Mouse (Mus musculus) testis, postnatal 10 days (tissue): ENCODE results near the gene Rpp38.

Source experiments
- DNase-seq: peaks from one replicate; pipeline ENCODE4 v3.0.0; 2021; ENCODE audit warnings: low spot score

The Rpp38 gene

DNA sequence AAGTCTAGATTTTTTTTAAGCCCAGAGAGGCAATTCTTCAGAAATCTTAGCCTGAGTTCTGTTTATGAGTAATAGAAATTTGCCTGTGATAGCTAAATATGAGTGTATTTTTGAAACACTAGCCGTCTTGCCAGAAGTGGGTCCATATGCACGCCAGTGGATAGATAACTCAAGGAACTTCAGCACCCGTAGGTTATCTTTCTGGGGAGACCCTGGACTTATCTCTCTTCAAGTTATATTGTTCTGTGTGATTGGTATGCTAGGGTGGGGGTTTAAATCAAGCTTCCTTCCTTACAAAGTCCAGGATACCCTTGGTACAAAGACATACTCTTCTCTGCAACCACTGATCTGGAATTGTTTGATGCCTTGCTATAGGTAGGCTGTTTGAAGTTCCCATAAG lies 46.7 kb downstream of the Rpp38 start:
- DNase-seq: no peak

GRCm38 (mm10) chr2:3285181-3285530 lies 47.3 kb downstream of the Rpp38 start:
- no peak for DNase-seq

DNA sequence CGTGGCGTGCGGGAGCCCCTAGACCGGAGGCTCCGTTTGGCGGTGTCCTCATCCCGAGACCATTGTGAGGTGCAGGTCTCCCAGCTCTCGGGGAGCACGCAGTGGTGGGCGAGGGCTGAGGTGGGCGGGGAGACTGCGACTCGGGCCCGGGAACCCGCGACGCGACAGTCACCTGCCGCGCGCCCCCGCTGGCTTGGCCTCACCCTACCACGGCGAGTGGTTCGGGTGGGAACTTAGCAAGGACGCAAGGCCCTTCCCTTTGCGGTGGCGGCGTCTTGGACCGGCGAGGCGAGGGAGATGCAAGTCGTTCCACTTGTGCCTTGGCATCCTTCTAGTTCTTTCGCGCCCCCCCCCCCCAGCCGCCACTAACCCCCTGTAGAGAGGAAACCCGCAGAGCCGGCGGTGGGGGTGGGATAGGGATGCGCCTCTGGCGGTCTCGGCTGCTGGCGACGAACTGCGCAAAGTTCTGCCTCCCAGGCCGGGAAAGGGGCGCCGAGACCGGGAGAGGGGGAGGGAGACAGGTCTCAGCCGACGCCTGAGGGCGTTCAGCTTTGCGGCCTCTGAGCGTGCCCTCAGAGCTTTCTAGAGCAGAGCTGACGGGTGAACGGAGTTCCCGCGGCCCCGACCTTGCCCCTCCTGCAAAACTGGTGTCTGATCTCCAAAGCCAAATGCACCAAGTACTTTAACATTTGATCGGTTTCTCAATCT lies 47.8 kb downstream of the Rpp38 start:
- DNase-seq: peak; percentile 79

GRCm38 (mm10) chr2:3283602-3284472 lies 48.6 kb downstream of the Rpp38 start, which contains the start of gene Nmt2:
TSS of gene Nmt2 (plus strand) at chr2:3284212.
- peak; percentile 99 for DNase-seq

DNA sequence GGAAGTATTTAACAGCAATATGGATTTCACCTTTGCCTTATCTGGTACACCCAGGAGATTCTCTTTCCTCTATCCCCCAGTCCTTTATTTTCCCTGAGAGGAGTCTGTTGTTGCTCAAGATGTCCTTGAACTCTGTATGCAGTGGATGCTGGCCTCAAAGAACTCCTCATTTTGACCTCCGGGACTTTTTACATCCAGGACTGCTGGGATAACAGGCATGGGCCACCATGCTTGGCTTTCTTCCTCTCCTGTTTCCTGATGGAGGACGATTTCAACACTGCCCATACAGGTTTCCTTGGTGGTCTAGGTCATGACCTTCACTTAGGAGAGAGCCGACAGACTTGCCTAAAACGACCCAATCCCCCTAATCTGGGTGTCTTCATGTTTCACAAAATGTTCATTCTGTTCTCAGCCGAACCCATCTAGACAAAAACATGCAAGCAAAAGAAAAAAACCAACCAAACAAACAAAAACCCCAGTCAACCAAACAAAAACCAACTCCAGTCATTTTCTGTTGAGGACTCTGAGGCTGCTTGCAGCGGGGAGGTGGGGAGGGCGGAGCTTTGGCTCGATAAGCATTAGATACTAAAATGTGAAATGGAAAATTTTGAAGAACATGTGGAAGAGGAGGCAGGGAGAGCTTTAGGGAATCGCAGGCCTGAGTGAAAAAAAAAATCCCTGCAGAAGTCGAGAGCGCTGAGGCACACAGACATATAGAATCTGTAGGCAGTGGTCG lies 49.4 kb downstream of the Rpp38 start:
- peak; percentile 73 for DNase-seq

DNA sequence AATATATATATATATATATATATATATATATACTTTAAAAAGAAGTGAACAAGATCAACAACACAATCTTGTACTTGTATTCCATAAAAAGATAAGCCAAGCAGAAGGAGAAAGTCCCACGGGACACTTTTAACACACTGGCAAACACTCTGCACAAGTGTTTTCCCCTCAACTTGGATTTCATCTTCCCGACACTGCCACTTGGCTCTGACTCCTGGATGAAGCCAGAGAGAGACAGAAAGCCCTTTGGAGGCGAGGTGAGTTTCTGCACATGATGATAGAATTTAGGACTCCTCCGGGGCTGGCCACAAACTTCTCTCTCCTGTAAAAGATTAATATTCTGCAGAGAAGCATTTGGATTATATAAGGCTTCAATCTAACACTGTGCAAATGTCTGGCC lies 51.1 kb downstream of the Rpp38 start:
- DNase-seq: no peak
